Mouse (Mus musculus): ENCODE results near the gene Pkd2. TPM values are rescaled to one million over a fixed set of nuclear protein-coding genes. Genes with fewer than 3 reads are reported as not detected.

Pkd2 gene
- total RNA-seq (2023): 0.17 TPM in 1 of 4 replicates, not detected in the others

GRCm38 (mm10) chr5:104458832-104459705, at the start of gene Pkd2:
Pkd2 (plus strand) TSS chr5:104459450.

DNA sequence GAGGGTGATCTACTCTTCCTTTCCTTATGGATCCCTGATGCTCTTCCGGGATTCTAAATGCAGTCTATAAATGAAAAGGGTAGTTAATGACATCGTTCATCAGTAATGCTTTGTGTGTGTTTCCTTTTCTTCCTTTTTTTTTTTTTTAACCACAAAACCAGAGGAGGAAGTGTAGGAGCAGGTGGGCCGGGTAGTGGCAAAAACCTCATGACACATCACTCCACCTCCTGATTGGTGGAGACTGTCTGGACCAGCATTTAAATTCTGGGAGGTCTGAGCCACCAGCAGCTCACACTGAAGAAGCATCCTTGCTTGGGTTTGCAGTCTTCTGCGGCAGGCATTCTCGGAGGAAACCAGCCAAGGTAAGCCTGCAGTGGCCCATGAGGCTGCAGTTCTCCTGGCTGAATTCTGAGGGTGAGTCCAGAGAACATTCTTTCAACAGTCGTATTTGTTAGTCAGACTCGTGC, 24.4 kb upstream of the Pkd2 start, which contains the start of gene Spp1:
Gene Spp1, plus strand, starts transcription at position 284 of the 467 bp plus-strand sequence.

GRCm38 (mm10) chr5:104508195-104508891, 49.1 kb downstream of the Pkd2 start, which contains the start of gene BC005561:
BC005561 (plus strand) TSS chr5:104508352.

Other genes with a start within 250 kb of the Pkd2 start
- gene Ibsp, start 160.3 kb upstream of the Pkd2 start, total RNA-seq (2023): not detected in 4 replicates
- not detected in 4 replicates for gene Mepe, start 134.1 kb upstream of the Pkd2 start, total RNA-seq (2023)
- gene Spp1, start 24.3 kb upstream of the Pkd2 start, total RNA-seq (2023): 0.69 to 1.9 TPM (median 1.2 TPM) in 3 of 4 replicates, not detected in the other
- 15.8 to 19.2 TPM (median 17.4 TPM) in 4 replicates for gene BC005561, start 48.9 kb downstream of the Pkd2 start, total RNA-seq (2023)

Data from B cell, adult 62 days (primary cell).